Mouse (Mus musculus) adrenal gland, adult 2 months (tissue): ENCODE data around the gene Gm7356. TPM values are rescaled to one million over a fixed set of nuclear protein-coding genes. Genes with fewer than 3 reads are reported as not detected.
"Not testable (repeated sequence)": the region's sequence is repeated elsewhere in the genome, so short reads cannot be mapped to it uniquely, and the experiment has no call there.

Experiments
- DNase-seq: peaks from one replicate; pipeline ENCODE4 v3.0.0; 2021
- long read RNA-seq: library from polyadenylated mRNA; stranded (forward); transcript quantifications from one replicate; pipeline ENCODE4 v2.0.0, GENCODE M21; 2021
- polyA plus RNA-seq: library from polyadenylated mRNA; depleted of rRNA; stranded (reverse); fragments of >200 nt; gene quantifications from 2 replicates; pipeline ENCODE4 v1.2.3, GENCODE M21; 2012; rRNA removed
- total RNA-seq, 2 experiments: library from RNA; stranded (reverse); gene quantifications; 2 replicates each; pipeline ENCODE4 v1.2.3; 2021

The Gm7356 gene
- total RNA-seq (not detected), polyA plus RNA-seq (not detected in 2 replicates)
- long read RNA-seq: 0 reads

GRCm38 (mm10) chr17:14003604-14004003 is at the start of gene Gm7356:
TSS of gene Gm7356 (minus strand) at chr17:14003704.
- DNase-seq: not testable (repeated sequence)

- DNase-seq: not testable (repeated sequence)
These were observed 38.4 kb upstream of the Gm7356 start for GRCm38 (mm10) chr17:14041880-14042279.

- DNase-seq: not testable (repeated sequence)
These were observed 33.5 kb upstream of the Gm7356 start for GRCm38 (mm10) chr17:14037012-14037411.

- not testable (repeated sequence) for DNase-seq
These were observed 32.6 kb upstream of the Gm7356 start for GRCm38 (mm10) chr17:14036113-14036512.

GRCm38 (mm10) chr17:13993425-13993824 is 10.1 kb downstream of the Gm7356 start:
- not testable (repeated sequence) for DNase-seq

- DNase-seq: no peak
These were observed 15.8 kb downstream of the Gm7356 start for GRCm38 (mm10) chr17:13987690-13988089.

- not testable (repeated sequence) for DNase-seq
These were observed 32.7 kb downstream of the Gm7356 start for GRCm38 (mm10) chr17:13970796-13971195.

- DNase-seq: not testable (repeated sequence)
These were observed 33.6 kb downstream of the Gm7356 start for GRCm38 (mm10) chr17:13969917-13970316.

- DNase-seq: not testable (repeated sequence)
These were observed 38.5 kb downstream of the Gm7356 start for GRCm38 (mm10) chr17:13965048-13965447.

GRCm38 (mm10) chr17:13962245-13962644 is 41.3 kb downstream of the Gm7356 start:
- DNase-seq: not testable (repeated sequence)

- not testable (repeated sequence) for DNase-seq
These were observed 45.4 kb downstream of the Gm7356 start for GRCm38 (mm10) chr17:13958129-13958528.

- DNase-seq: not testable (repeated sequence)
These were observed 51.9 kb downstream of the Gm7356 start for GRCm38 (mm10) chr17:13951570-13951969.

Other genes with a start within 250 kb of the Gm7356 start
- 10 to 100 TPM; 67.6 to 84.8 TPM for gene Afdn, start 243.2 kb downstream of the Gm7356 start, total RNA-seq
- 18.9 and 19.5 TPM in 2 replicates for gene Afdn, start 243.2 kb downstream of the Gm7356 start, polyA plus RNA-seq
- 1 to 10 TPM; 3.4 to 5.7 TPM for gene Tcte2, start 241.9 kb downstream of the Gm7356 start, total RNA-seq
- gene Tcte2, start 241.9 kb downstream of the Gm7356 start, polyA plus RNA-seq: 0.90 and 1.9 TPM in 2 replicates
- gene Gm7168, start 55.3 kb downstream of the Gm7356 start, total RNA-seq: not detected
- not detected in 2 replicates for gene Gm7168, start 55.3 kb downstream of the Gm7356 start, polyA plus RNA-seq
- gene Gm7358, start 55.8 kb upstream of the Gm7356 start, total RNA-seq: not detected
- gene Gm7358, start 55.8 kb upstream of the Gm7356 start, polyA plus RNA-seq: not detected in 2 replicates
- gene Dact2, start 200.6 kb upstream of the Gm7356 start, total RNA-seq: 1 to 10 TPM; 1.1 to 1.9 TPM
- gene Dact2, start 200.6 kb upstream of the Gm7356 start, polyA plus RNA-seq: 1.6 and 4.0 TPM in 2 replicates